ENCODE assay signal across 8 mouse cellular contexts in the genomic region with DNA sequence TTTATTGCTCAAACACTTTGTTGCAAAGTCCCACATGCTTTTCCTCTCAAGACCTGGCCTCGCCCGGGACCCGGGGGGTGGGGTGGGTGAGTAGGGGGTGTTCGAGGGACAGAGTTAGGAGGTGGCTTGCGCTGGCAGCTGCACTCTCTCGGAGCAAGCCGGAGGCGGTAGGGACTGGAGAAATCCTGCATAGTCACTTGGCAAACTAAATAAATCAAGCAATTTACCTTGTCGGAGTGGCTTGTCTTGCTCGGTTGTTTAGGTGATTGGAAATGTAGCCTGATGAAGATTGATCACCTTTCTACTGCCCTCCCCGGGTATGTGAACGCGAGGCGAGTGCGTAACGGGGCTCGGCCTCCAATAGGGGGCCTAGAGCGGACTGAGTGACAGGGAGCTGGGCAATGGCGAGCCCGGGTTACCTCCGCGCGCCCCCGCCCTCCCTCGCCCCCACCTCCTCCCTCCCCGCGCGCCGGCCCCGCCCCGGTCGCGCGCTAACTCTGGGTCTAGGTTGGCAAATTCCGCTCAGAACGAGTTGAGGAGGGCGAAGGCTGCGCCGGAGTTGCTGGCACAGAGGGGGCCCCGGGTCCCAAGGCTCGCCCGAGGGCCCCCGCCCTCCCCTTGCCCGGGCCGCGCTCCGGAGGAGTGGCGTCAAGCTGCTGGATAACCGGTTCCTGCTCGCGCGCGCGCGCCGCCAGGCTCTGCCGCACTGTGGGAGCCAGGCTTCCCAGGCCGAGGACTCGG. TPM values are rescaled to one million over a fixed set of nuclear protein-coding genes. Genes with fewer than 3 reads are reported as not detected.
A peak's percentile ranks its signal among the peaks of the same experiment; 100 is the strongest.
DNase-seq lines count a peak whose midpoint lies in the region; ATAC-seq and TF ChIP-seq lines count a peak whose summit lies in the region.

No protein-coding gene starts in this region.

- no peak for ATAC-seq in erythroblast, adult 5-6 weeks (replicated peaks; ENCODE audit: low FRiP score, poor library complexity, severe bottlenecking)
- peak; percentile 87 for ATAC-seq in forebrain, embryonic 15.5 days (replicated peaks)
- ATAC-seq in hindbrain, embryonic 16.5 days, result peak; percentile 74
- ATAC-seq in limb, embryonic 14.5 days (ENCODE audit: low FRiP score, low read depth), result peak; percentile 74

- 1% methylated on average over 59 of the region's 59 CpGs for WGBS in forebrain, embryonic 15.5 days
- under 1% methylated on average over 27 of the region's 59 CpGs for WGBS in hindbrain, embryonic 16.5 days
- WGBS in limb, embryonic 14.5 days, result 2% methylated on average over 25 of the region's 59 CpGs

- TF ChIP-seq POLR2A in limb, embryonic 14.5 days (IDR thresholded peaks at IDR 0.05; ENCODE audit: borderline replicate concordance, extremely low read depth, insufficient read depth, insufficient read length), result no peak
- TF ChIP-seq POLR2A in myocyte (IDR thresholded peaks at IDR 0.05; ENCODE audit: insufficient read length, low read depth), result peak; percentile 65

- peaks cover 8% of the 10 kb centered on the region; the same call in 1 of the 2 replicates for H3K9me3 ChIP-seq in erythroblast, embryonic 14.5 days (ENCODE audit: control insufficient read depth, low read length)
- no peaks in the 10 kb centered on the region for H3K9me3 ChIP-seq in forebrain, embryonic 15.5 days
- H3K9me3 ChIP-seq in hindbrain, embryonic 16.5 days (ENCODE audit: control insufficient read depth, low read length), result no peaks in the 10 kb centered on the region
- H3K9me3 ChIP-seq in limb, embryonic 14.5 days (ENCODE audit: control insufficient read depth, low read length), result no peaks in the 10 kb centered on the region

- H3K4me3 ChIP-seq in erythroblast, embryonic 14.5 days (replicated peaks), result peak overlapping the region; percentile 28
- H3K4me3 ChIP-seq in forebrain, embryonic 15.5 days, result peak overlapping the region; percentile 63
- peak overlapping the region; percentile 42 for H3K4me3 ChIP-seq in hindbrain, embryonic 16.5 days (ENCODE audit: low read length)
- H3K4me3 ChIP-seq in limb, embryonic 14.5 days (replicated peaks; ENCODE audit: low read length), result peak overlapping the region; percentile 54
- peak overlapping the region; percentile 40 for H3K4me3 ChIP-seq in myocyte

- no peaks in the 10 kb centered on the region for H3K36me3 ChIP-seq in erythroblast, embryonic 14.5 days (ENCODE audit: control insufficient read depth)
- H3K36me3 ChIP-seq in forebrain, embryonic 15.5 days, result no peaks in the 10 kb centered on the region
- H3K36me3 ChIP-seq in hindbrain, embryonic 16.5 days (ENCODE audit: control insufficient read depth, insufficient read depth, low read length), result no peaks in the 10 kb centered on the region
- peaks cover 2% of the 10 kb centered on the region; the same call in 1 of the 2 replicates for H3K36me3 ChIP-seq in limb, embryonic 14.5 days (ENCODE audit: control insufficient read depth, insufficient read depth, low read length)
- H3K36me3 ChIP-seq in myocyte (ENCODE audit: control insufficient read depth, insufficient read depth), result no peaks in the 10 kb centered on the region

- H3K9ac ChIP-seq in forebrain, embryonic 15.5 days (replicated peaks), result peak overlapping the region; percentile 71
- H3K9ac ChIP-seq in hindbrain, embryonic 16.5 days (ENCODE audit: low read depth, low read length), result peak overlapping the region; percentile 42
- peak overlapping the region; percentile 41 for H3K9ac ChIP-seq in limb, embryonic 14.5 days (ENCODE audit: low read depth, low read length, severe bottlenecking)

- no peaks in the 10 kb centered on the region for H3K79me2 ChIP-seq in myocyte (ENCODE audit: control insufficient read depth, insufficient read depth)

- peak overlapping the region; percentile 93 for H3K27ac ChIP-seq in forebrain, embryonic 15.5 days (replicated peaks)
- no peak overlapping the region for H3K27ac ChIP-seq in hindbrain, embryonic 16.5 days (ENCODE audit: low read depth, low read length)
- 0 out of 2 replicates have a peak overlapping the region, but pooled peaks have one; percentile 5 for H3K27ac ChIP-seq in limb, embryonic 14.5 days (replicated peaks; ENCODE audit: low read depth, low read length)

- no peaks in the 10 kb centered on the region; the same call in 1 of the 2 replicates for H3K4me1 ChIP-seq in erythroblast, embryonic 14.5 days (ENCODE audit: control insufficient read depth)
- H3K4me1 ChIP-seq in forebrain, embryonic 15.5 days, result peaks cover 60% of the 10 kb centered on the region
- peaks cover 14% of the 10 kb centered on the region for H3K4me1 ChIP-seq in hindbrain, embryonic 16.5 days (ENCODE audit: control insufficient read depth, insufficient read depth, low read depth, low read length)
- H3K4me1 ChIP-seq in limb, embryonic 14.5 days (ENCODE audit: control insufficient read depth, insufficient read depth, low read length), result peaks cover 17% of the 10 kb centered on the region

- H3K4me2 ChIP-seq in forebrain, embryonic 15.5 days (replicated peaks), result peak overlapping the region; percentile 77
- peak overlapping the region; percentile 62 for H3K4me2 ChIP-seq in hindbrain, embryonic 16.5 days (ENCODE audit: low read length)
- H3K4me2 ChIP-seq in limb, embryonic 14.5 days (replicated peaks; ENCODE audit: low read depth, low read length, severe bottlenecking), result peak overlapping the region; percentile 94
- H3K4me2 ChIP-seq in myocyte (ENCODE audit: low read depth), result peak overlapping the region; percentile 99

- peaks cover 100% of the 10 kb centered on the region for H3K27me3 ChIP-seq in erythroblast, embryonic 14.5 days (ENCODE audit: control insufficient read depth)
- H3K27me3 ChIP-seq in forebrain, embryonic 15.5 days, result peaks cover 11% of the 10 kb centered on the region
- peaks cover 70% of the 10 kb centered on the region for H3K27me3 ChIP-seq in hindbrain, embryonic 16.5 days (replicated peaks; ENCODE audit: control insufficient read depth, insufficient read depth, low read length)
- H3K27me3 ChIP-seq in limb, embryonic 14.5 days (ENCODE audit: control insufficient read depth, insufficient read depth, low read length), result peaks cover 90% of the 10 kb centered on the region
- no peaks in the 10 kb centered on the region for H3K27me3 ChIP-seq in myocyte (ENCODE audit: control insufficient read depth, insufficient read depth, insufficient read length)

- H3ac ChIP-seq in myocyte (ENCODE audit: control insufficient read depth, insufficient read length), result peak overlapping the region; percentile 66

- peak; percentile 57 for DNase-seq in adrenal gland, postnatal 14 days
- peak; percentile 59 for DNase-seq in limb, embryonic 14.5 days (ENCODE audit: low spot score)
- peak; percentile 36 to 44 for DNase-seq in urinary bladder, postnatal 36 days (ENCODE audit: low spot score in 2 of 2)

TF ChIP-seq in myocyte, 11 proteins besides CTCF, POLR2A, EP300 and RAD21:
- TF ChIP-seq POLR2AphosphoS2 (IDR thresholded peaks at IDR 0.05; ENCODE audit: insufficient read length, low read depth), result peak; percentile 18
- no peak for TF ChIP-seq MYOD1 (IDR thresholded peaks at IDR 0.05; ENCODE audit: control insufficient read depth in 1 of 3, insufficient read length in 2 of 3, low read depth in 2 of 3)
- no peak for TF ChIP-seq REST (IDR thresholded peaks at IDR 0.05; ENCODE audit: insufficient read depth, insufficient read length)
- TF ChIP-seq USF1 (IDR thresholded peaks at IDR 0.05; ENCODE audit: low read depth), result no peak

RNA-seq across cellular contexts. Expression of a gene that starts 1.2 kb away (rescaled TPM):
- polyA plus RNA-seq in erythroblast, embryonic 14.5 days (2012), result not detected in 2 replicates
- total RNA-seq in erythroblast, adult 5-6 weeks (2015; ENCODE audit: low replicate concordance), result not detected in 2 replicates
- not detected in 2 replicates for total RNA-seq in erythroblast, adult 5-6 weeks (2017; ENCODE audit: low replicate concordance)
- not detected in 2 replicates for total RNA-seq in adrenal gland, postnatal 14 days (2021)
- 9.8 and 10.6 TPM in 2 replicates for polyA plus RNA-seq in forebrain, embryonic 15.5 days (2015; fragmentation: Nextera tagmentation; extraction: Ambion mirVana)
- polyA plus RNA-seq in hindbrain, embryonic 16.5 days (2015; fragmentation: Nextera tagmentation; extraction: Ambion mirVana), result 0.51 and 0.92 TPM in 2 replicates
- polyA plus RNA-seq in limb, embryonic 14.5 days (2012; rRNA removed), result 3.3 and 3.4 TPM in 2 replicates
- 2.2 TPM in 2 replicates for polyA plus RNA-seq in limb, embryonic 14.5 days (2014; fragmentation: Nextera tagmentation; extraction: Ambion mirVana)
- 0.72 TPM for polyA plus RNA-seq in myocyte (2012; fragmentation: generic; extraction: Trizol)
